Mouse (Mus musculus): ENCODE measurements around the gene Cacna1c. TPM values are rescaled to one million over a fixed set of nuclear protein-coding genes. Genes with fewer than 3 reads are reported as not detected.

Gene Cacna1c
- total RNA-seq, 2 experiments from 2014 or later: 195 to 220 TPM

- intact Hi-C loops (cut with DNase I): no loop called here
Measured at GRCm38 (mm10) chr6:118897101-118897500, 299.1 kb downstream of the Cacna1c start.

GRCm38 (mm10) chr6:118894043-118894442, 302.2 kb downstream of the Cacna1c start:
- intact Hi-C loops (cut with DNase I): no loop called here

More at GRCm38 (mm10) chr6:118897101-118897500, 299.1 kb downstream of the Cacna1c start:
- DNase-seq: peak; percentile 30 to 58

GRCm38 (mm10) chr6:118889441-118889840, 306.8 kb downstream of the Cacna1c start:
- intact Hi-C loops (cut with DNase I): no loop called here

More at GRCm38 (mm10) chr6:118894043-118894442, 302.2 kb downstream of the Cacna1c start:
- no peak for DNase-seq

GRCm38 (mm10) chr6:118887032-118887431, 309.2 kb downstream of the Cacna1c start:
- no peak for DNase-seq
- intact Hi-C loops (cut with DNase I): no loop called here

More at GRCm38 (mm10) chr6:118889441-118889840, 306.8 kb downstream of the Cacna1c start:
- DNase-seq: no peak

- DNase-seq: no peak
- intact Hi-C loops (cut with DNase I): no loop called here
Measured at GRCm38 (mm10) chr6:118884961-118885360, 311.3 kb downstream of the Cacna1c start.

GRCm38 (mm10) chr6:118884073-118884551, 312.1 kb downstream of the Cacna1c start:
- DNase-seq: no peak
- intact Hi-C loops (cut with DNase I): no loop called here

GRCm38 (mm10) chr6:118876204-118876603, 320.0 kb downstream of the Cacna1c start:
- intact Hi-C loops (cut with DNase I): no loop called here
- peak; percentile 61 to 77 for DNase-seq

- intact Hi-C loops (cut with DNase I): no loop called here
- no peak for DNase-seq
Measured at GRCm38 (mm10) chr6:118870241-118870841, 325.9 kb downstream of the Cacna1c start.

GRCm38 (mm10) chr6:118867384-118867783, 328.8 kb downstream of the Cacna1c start:
- intact Hi-C loops (cut with DNase I): no loop called here

GRCm38 (mm10) chr6:118866889-118867288, 329.3 kb downstream of the Cacna1c start:
- intact Hi-C loops (cut with DNase I): no loop called here
- no peak for DNase-seq

More at GRCm38 (mm10) chr6:118867384-118867783, 328.8 kb downstream of the Cacna1c start:
- DNase-seq: no peak

GRCm38 (mm10) chr6:118865777-118866380, 330.3 kb downstream of the Cacna1c start:
- no peak for DNase-seq
- intact Hi-C loops (cut with DNase I): no loop called here

- intact Hi-C loops (cut with DNase I): no loop called here
- no peak for DNase-seq
Measured at GRCm38 (mm10) chr6:118864696-118865620, 331.3 kb downstream of the Cacna1c start.

GRCm38 (mm10) chr6:118862727-118863126, 333.5 kb downstream of the Cacna1c start:
- intact Hi-C loops (cut with DNase I): no loop called here
- DNase-seq: no peak

GRCm38 (mm10) chr6:118862091-118862490, 334.1 kb downstream of the Cacna1c start:
- no peak for DNase-seq
- intact Hi-C loops (cut with DNase I): no loop called here

GRCm38 (mm10) chr6:118858431-118858830, 337.8 kb downstream of the Cacna1c start:
- intact Hi-C loops (cut with DNase I): loop anchor here (5.0 kb wide), 1 partner anchor 249 kb away; no protein-coding TSS in a partner anchor
- no peak for DNase-seq

GRCm38 (mm10) chr6:118852131-118852530, 344.1 kb downstream of the Cacna1c start:
- no peak for DNase-seq
- intact Hi-C loops (cut with DNase I): no loop called here

GRCm38 (mm10) chr6:118851086-118851485, 345.1 kb downstream of the Cacna1c start:
- intact Hi-C loops (cut with DNase I): no loop called here
- no peak for DNase-seq

- intact Hi-C loops (cut with DNase I): no loop called here
- no peak for DNase-seq
Measured at GRCm38 (mm10) chr6:118848640-118849039, 347.6 kb downstream of the Cacna1c start.

GRCm38 (mm10) chr6:118847751-118848150, 348.5 kb downstream of the Cacna1c start:
- intact Hi-C loops (cut with DNase I): no loop called here
- no peak for DNase-seq

- peak; percentile 22 to 48 for DNase-seq
- intact Hi-C loops (cut with DNase I): no loop called here
Measured at GRCm38 (mm10) chr6:118845829-118846228, 350.4 kb downstream of the Cacna1c start.

GRCm38 (mm10) chr6:118845180-118845579, 351.0 kb downstream of the Cacna1c start:
- intact Hi-C loops (cut with DNase I): no loop called here

More at GRCm38 (mm10) chr6:118845180-118845579, 351.0 kb downstream of the Cacna1c start:
- no peak for DNase-seq
